Mouse (Mus musculus) lung, postnatal 14 days (tissue): ENCODE data around the gene Terb1.

ENCODE experiments used
- DNase-seq: peaks from one replicate; pipeline ENCODE4 v3.0.0; 2021

Gene Terb1

DNA sequence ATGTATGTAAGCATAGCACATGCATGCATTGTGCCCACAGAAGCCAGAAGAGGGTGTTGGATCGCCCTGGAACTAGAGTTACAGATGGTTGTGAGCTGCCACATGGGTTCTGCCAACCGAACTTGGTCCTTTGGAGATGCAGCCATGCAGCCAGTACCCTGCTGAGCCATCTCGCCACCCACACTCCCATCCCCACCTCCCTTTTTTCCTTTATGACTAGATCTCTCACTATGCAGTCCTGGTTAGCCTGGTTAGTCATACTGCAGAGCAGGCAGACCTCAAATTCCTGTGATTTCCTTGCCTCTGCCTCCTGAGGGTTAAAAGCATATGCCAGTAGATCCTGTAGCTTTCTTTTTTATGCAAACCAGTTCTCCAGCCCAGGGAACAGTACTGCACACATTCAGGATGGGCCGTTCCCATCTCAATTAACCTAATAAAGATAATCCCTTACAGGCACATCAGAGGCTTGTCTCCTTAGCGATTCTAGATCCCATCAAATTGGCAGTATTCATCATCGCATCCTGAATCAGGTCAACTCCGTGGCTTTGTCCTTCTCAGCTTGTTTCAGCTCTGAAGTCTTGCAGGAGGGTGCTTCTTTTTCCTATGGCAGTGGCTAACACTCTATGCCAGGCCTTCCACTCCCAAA, 99.0 kb downstream of the Terb1 start:
- DNase-seq, result no peak

DNA sequence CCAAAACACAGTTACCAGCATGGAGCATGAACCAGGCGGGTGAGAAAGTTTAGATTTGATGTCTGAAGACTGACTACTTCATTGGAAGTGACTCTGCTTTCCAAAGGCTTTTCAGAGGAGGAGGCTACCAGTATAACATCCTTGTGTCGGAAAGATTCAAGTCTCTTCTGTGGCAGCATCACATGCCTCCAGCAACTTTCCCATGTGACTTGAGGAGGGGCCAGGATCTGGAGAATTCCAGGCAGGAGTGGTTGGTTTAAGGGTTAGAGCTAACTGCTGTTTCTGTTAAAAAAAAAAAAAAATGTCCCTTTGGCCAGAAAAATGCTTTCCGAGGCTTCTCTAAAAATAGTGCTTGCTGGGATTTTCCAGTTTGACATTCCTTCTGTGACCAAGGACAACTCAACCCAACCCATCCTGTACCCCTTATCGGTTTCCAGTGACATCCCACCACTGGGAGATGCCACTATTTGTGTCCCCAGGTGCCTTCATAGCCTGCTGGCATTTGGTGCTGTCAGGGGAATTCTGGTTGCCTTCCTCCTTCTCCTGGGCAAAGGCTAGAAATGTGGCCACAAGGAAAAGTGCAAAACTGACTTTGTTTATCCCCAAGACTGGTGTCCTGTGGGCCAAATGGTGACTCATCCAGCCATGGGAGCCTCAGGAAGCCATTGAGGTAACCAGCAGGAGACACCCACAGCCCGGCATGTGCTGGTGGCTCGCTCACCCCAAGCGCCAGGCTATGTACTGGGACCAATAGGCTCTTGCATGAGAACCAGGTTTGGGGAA, 101.2 kb downstream of the Terb1 start:
- DNase-seq, result no peak

DNA sequence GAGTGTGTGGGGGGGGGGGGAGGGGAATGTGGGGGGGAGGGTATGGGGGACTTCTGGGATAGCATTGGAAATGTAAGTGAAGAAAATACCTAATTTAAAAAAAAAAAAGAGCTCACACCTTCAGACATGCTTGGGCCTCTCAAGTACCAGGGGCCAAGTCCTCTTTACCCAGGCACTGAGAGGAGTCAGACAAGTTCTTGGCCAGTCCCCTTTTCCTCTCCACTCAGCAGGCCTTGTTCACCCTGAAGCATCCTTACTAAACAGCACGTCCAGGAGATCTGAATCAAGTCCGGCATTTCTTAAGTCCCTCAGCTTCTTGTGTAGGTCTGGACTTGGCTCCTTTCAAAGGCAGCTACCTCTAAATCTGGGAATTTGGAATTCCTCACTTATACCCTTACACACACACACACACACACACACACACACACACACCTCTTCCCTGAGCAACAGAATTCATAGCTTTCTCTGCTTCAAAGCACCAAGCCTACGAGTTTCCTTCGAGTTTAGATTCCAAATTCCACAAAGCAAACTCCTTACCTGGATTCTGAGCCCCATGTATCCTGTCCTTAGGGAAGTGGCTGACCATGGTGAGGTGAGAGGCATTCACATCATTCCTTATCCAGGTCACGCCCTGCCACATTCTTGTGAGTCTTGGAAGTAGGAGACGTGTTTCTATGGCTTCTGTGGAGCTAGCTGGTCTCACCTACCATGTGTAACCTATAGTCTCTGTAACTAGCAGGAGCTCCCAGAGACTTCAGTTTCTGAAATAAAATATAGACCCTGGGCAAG, 103.2 kb downstream of the Terb1 start:
- DNase-seq, result no peak

DNA sequence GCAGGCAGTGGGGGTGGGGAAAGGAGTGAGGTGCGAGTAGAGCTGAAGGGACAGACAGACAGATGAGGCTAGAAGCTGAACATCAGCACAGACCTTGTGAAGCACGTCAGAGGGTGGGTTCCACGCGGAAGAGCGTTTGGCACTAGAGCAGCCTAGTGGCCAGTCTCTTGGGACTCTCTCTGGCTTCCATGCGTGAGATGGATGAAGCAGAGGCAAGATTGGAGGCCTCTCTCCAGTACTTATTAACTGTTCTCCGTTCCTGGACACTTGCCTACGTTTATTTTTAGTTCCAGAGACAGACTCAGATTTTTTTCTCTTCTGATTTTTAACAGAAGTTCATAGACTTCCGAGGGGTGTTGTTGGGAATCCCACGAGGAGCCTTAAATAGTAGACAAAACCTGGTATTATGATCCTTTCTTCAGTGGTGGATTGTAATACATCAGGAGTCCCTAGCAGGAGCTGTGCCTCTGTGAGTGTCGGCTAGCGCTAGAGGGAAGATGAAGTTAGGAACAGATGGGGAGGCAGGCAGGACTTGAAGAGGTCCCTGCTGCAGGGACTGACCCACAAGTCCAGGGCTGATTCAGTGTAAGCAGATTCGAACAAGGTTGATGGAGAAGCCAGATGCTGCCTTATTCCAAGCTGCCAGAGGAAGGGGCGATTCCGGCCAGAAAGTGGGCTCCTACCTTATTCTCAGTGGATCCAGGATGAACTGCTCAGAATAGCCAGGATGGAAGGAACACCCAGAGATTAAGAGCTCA, 104.1 kb downstream of the Terb1 start:
- no peak for DNase-seq

DNA sequence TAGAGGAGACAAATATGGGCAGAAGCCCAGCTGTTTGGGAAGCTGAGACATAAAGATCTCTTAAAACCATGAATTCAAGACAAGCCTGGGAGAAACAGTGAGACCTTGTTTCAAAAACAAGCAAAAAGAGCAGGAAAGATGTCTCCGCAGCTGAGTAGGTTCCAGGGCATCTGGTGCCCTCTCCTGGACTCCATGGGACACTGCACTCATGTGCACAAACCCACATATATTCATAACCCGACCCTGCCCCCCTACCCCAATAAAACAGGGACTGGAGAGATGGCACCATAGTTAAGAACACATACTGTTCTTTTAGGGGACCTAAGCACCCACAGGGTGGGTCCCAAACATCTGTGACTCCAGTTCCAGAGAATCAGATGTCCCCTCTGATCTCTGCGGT, 106.1 kb downstream of the Terb1 start:
- DNase-seq, result no peak
